Mouse (Mus musculus) heart, postnatal 0 days (tissue): ENCODE measurements around the gene Prrt4. TPM values are rescaled to one million over a fixed set of nuclear protein-coding genes. Genes with fewer than 3 reads are reported as not detected.

Source experiments
- ATAC-seq: fragments of 200-750 bp; cut with Nextera tagmentation; 2 replicates; pipeline ENCODE4 v1.8.0; 2017; ENCODE audit warnings: low read depth, moderate number of reproducible peaks, moderate library complexity; ENCODE audit not compliant: insufficient read depth
- DNase-seq: peaks from one replicate; pipeline ENCODE4 v3.0.0-alpha.2; 2016; ENCODE audit warnings: low spot score
- H3K27ac ChIP-seq: fragments of 300-500 bp; sonication (generic); 2 replicates; pipeline ENCODE4 v1.5.1; 2014; ENCODE audit warnings: low read depth, mild to moderate bottlenecking
- H3K27me3 ChIP-seq: fragments of 300-500 bp; sonication (generic); 2 replicates; pipeline ENCODE4 v1.6.1; 2014; ENCODE audit warnings: low read length, mixed read lengths; ENCODE audit not compliant: control insufficient read depth, insufficient read depth
- H3K36me3 ChIP-seq: fragments of 300-500 bp; sonication (generic); replicated peaks from 2 replicates; pipeline ENCODE4 v1.6.1; 2014; ENCODE audit warnings: low read length, mixed read lengths; ENCODE audit not compliant: control insufficient read depth, insufficient read depth
- H3K4me1 ChIP-seq: fragments of 300-500 bp; sonication (generic); 2 replicates; pipeline ENCODE4 v1.6.1; 2014; ENCODE audit warnings: antibody characterized with exemption; ENCODE audit not compliant: control insufficient read depth, insufficient read depth
- H3K4me2 ChIP-seq: fragments of 300-500 bp; sonication (generic); 2 replicates; pipeline ENCODE4 v1.6.1; 2014; ENCODE audit warnings: low read depth, mild to moderate bottlenecking, low read length, moderate library complexity
- H3K4me3 ChIP-seq: fragments of 300-500 bp; sonication (generic); 2 replicates; pipeline ENCODE4 v1.5.1; 2014; ENCODE audit warnings: low read depth, low read length
- H3K9ac ChIP-seq: fragments of 300-500 bp; sonication (generic); replicated peaks from 2 replicates; pipeline ENCODE4 v1.6.1; 2014; ENCODE audit warnings: low read depth, low read length, mixed read lengths
- H3K9me3 ChIP-seq: fragments of 300-500 bp; sonication (generic); replicated peaks from 2 replicates; pipeline ENCODE4 v1.6.1; 2016; ENCODE audit warnings: low read length; ENCODE audit not compliant: control insufficient read depth
- CTCF ChIP-seq: IDR thresholded peaks from 2 replicates; pipeline ENCODE4 v1.5.1; 2016; ENCODE audit warnings: antibody characterized with exemption, control low read depth, low read depth
- EP300 ChIP-seq: IDR thresholded peaks from 2 replicates; pipeline ENCODE4 v1.6.1; 2016; ENCODE audit warnings: antibody characterized with exemption, low read depth
- WGBS: fragments of 180-500 bp; shearing (Covaris S2); extraction: QIAGEN DNeasy Blood & Tissue Kit; methylation state at CpG from one replicate; pipeline ENCODE4 v1.1.7; 2014; 5-methylcytosine and 5-hydroxymethylcytosine counted together
- microRNA-seq: library from miRNA; unstranded; fragments of <30 nt; microRNA quantifications from one replicate; pipeline ENCODE4, GENCODE M21; 2016
- polyA plus RNA-seq: library from polyadenylated mRNA; unstranded; fragments of >200 nt; fragmentation: Nextera tagmentation; extraction: Ambion mirVana; gene quantifications from 2 replicates; pipeline ENCODE4 v1.2.1, GENCODE M21; 2015
- total RNA-seq: library from RNA; depleted of rRNA; stranded (reverse); fragments of >200 nt; gene quantifications from 2 replicates; pipeline ENCODE4 v1.2.3, GENCODE M21; 2014; ENCODE audit warnings: low replicate concordance; rRNA removed

Gene Prrt4
- total and polyA plus RNA-seq, 2 experiments from 2014 or later, result 0.65 to 1.6 TPM

DNA sequence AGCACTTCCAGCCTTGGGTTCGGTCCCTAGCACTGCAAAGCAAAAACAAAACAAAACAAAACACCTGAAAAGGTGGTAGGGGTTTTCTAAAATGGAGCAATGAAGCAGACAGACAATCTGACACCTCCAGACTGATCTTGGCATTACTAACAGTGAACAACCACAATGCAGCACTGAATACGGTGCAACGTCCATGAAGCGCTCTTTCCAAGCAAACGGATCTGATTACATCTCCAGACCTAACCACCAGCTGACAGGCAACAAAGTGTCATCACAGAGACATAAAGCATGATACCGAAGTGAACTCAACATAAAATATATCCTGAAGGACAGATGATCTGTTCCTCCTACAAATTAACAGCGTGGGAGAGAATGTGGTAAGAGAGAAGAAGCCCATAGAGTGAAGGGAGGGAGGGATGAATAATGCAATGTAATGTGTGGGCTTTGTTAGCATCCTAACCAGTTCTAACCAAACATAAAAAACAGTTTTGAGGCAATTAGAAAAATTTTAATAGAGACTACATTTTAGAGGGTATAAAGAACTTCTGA is 52.4 kb downstream of the Prrt4 start:
- WGBS, result 84% methylated on average over 7 of the region's 7 CpGs
- no peaks in the 10 kb centered on the region for H3K4me1 ChIP-seq
- DNase-seq (no peak), ATAC-seq (no peak)
- H3K27ac ChIP-seq, result no peak overlapping the region
- no peak overlapping the region for H3K4me2 ChIP-seq
- H3K9ac ChIP-seq, result no peak overlapping the region
- no peaks in the 10 kb centered on the region for H3K27me3 ChIP-seq
- peaks cover 74% of the 10 kb centered on the region for H3K36me3 ChIP-seq
- no peaks in the 10 kb centered on the region for H3K9me3 ChIP-seq
- TF ChIP-seq EP300 (no peak), CTCF (no peak)
- H3K4me3 ChIP-seq, result no peak overlapping the region

DNA sequence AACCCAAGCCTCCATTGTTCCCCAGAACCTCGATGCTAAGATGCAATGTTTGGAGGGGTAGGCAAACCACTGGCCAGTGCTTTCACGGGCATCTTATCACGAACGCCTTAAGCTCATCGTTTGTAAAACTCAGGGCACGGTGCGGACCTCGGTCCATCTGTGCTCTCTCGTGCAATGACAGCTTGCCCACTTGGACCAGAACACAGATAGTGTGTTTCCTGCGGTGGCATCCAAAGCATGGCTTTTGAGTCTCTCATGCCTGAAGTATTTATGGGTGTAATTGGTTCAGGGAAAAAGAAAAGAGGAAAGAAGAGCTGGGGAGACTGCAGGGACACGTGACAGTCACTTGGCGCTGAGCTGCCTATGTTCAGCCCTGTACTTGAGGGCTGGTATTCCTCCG is 59.4 kb downstream of the Prrt4 start:
- peaks cover 6% of the 10 kb centered on the region; the same call in 1 of the 2 replicates for H3K4me1 ChIP-seq
- H3K9me3 ChIP-seq, result no peaks in the 10 kb centered on the region
- 82% methylated on average over 13 of the region's 13 CpGs for WGBS
- TF ChIP-seq CTCF, result no peak
- TF ChIP-seq EP300, result no peak
- no peaks in the 10 kb centered on the region for H3K27me3 ChIP-seq
- H3K4me2 ChIP-seq, result no peak overlapping the region
- no peak overlapping the region for H3K9ac ChIP-seq
- H3K36me3 ChIP-seq, result peaks cover 11% of the 10 kb centered on the region
- no peak overlapping the region for H3K4me3 ChIP-seq
- ATAC-seq (no peak), DNase-seq (no peak)
- no peak overlapping the region for H3K27ac ChIP-seq

Small RNA genes within 50 kb of the gene (microRNA-seq; reads per million reads assigned to microRNA genes)
- not detected for gene Gm24303

Other genes starting within 250 kb of the Prrt4 start
- not detected in 2 replicates for gene Lep, start 119.4 kb downstream of the Prrt4 start, total RNA-seq
- not detected in 2 replicates for gene Lep, start 119.4 kb downstream of the Prrt4 start, polyA plus RNA-seq
- gene Rbm28, start 14.6 kb downstream of the Prrt4 start, total RNA-seq, result 6.8 and 15.3 TPM in 2 replicates
- 13.3 and 15.1 TPM in 2 replicates for gene Rbm28, start 14.6 kb downstream of the Prrt4 start, polyA plus RNA-seq
- 13.5 and 18.9 TPM in 2 replicates for gene Impdh1, start 36.8 kb upstream of the Prrt4 start, total RNA-seq
- 23.7 and 25.7 TPM in 2 replicates for gene Impdh1, start 36.8 kb upstream of the Prrt4 start, polyA plus RNA-seq
- gene Hilpda, start 92.9 kb upstream of the Prrt4 start, total RNA-seq, result 42.1 and 46.5 TPM in 2 replicates
- gene Hilpda, start 92.9 kb upstream of the Prrt4 start, polyA plus RNA-seq, result 23.8 and 27.8 TPM in 2 replicates
- not detected in 2 replicates for gene Fam71f2, start 100.0 kb upstream of the Prrt4 start, total RNA-seq
- 0.12 and 0.18 TPM in 2 replicates for gene Fam71f2, start 100.0 kb upstream of the Prrt4 start, polyA plus RNA-seq
- gene Fam71f1, start 139.6 kb upstream of the Prrt4 start, total RNA-seq, result not detected in 2 replicates
- gene Fam71f1, start 139.6 kb upstream of the Prrt4 start, polyA plus RNA-seq, result 0.07 TPM in 1 of 2 replicates, not detected in the other
- gene Calu, start 168.5 kb upstream of the Prrt4 start, total RNA-seq, result 296 and 341 TPM in 2 replicates
- gene Calu, start 168.5 kb upstream of the Prrt4 start, polyA plus RNA-seq, result 278 and 287 TPM in 2 replicates
- gene Opn1sw, start 208.9 kb upstream of the Prrt4 start, total RNA-seq, result 15.1 TPM in 1 of 2 replicates, not detected in the other
- gene Opn1sw, start 208.9 kb upstream of the Prrt4 start, polyA plus RNA-seq, result 0.12 and 0.40 TPM in 2 replicates
- 14.9 and 15.7 TPM in 2 replicates for gene Ccdc136, start 216.7 kb upstream of the Prrt4 start, total RNA-seq
- 10.6 and 14.3 TPM in 2 replicates for gene Ccdc136, start 216.7 kb upstream of the Prrt4 start, polyA plus RNA-seq